Mouse (Mus musculus): Measurements from ENCODE around the gene Rnf5. TPM values are rescaled to one million over a fixed set of nuclear protein-coding genes. Genes with fewer than 3 reads are reported as not detected.
A peak's percentile ranks its signal among the peaks of the same experiment; 100 is the strongest.

Gene Rnf5
- polyA plus RNA-seq, 1 experiment from 2014 or later = 328 TPM

- Histone ChIP-seq H3K9ac (replicated peaks; ENCODE audit: low read depth, low read length) (peak overlapping the region; percentile 65), H3K4me3 (replicated peaks; ENCODE audit: low read length) (peak overlapping the region; percentile 69), H3K9me3 (ENCODE audit: control insufficient read depth, low read length) (no peaks in the 10 kb centered on the region), H3K4me1 (replicated peaks; ENCODE audit: control insufficient read depth, insufficient read depth, low read length) (peaks cover 57% of the 10 kb centered on the region), H3K27ac (ENCODE audit: low read length) (peak overlapping the region; percentile 82), H3K36me3 (ENCODE audit: control insufficient read depth, insufficient read depth) (peaks cover 5% of the 10 kb centered on the region; the same call in 1 of the 2 replicates), H3K4me2 (ENCODE audit: low read length) (peak overlapping the region; percentile 89), H3K27me3 (replicated peaks; ENCODE audit: control insufficient read depth, insufficient read depth, low read length) (peaks cover 16% of the 10 kb centered on the region)
- WGBS = under 1% methylated on average over 39 of the region's 45 CpGs
- peak; percentile 76 for ATAC-seq
Measured at GRCm38 (mm10) chr17:34627093-34627942, 23.8 kb upstream of the Rnf5 start.

- 0% methylated on average over 18 of the region's 18 CpGs for WGBS
- Histone ChIP-seq H3K27ac (ENCODE audit: low read length) (peak overlapping the region; percentile 82), H3K9ac (replicated peaks; ENCODE audit: low read depth, low read length) (peak overlapping the region; percentile 65), H3K36me3 (ENCODE audit: control insufficient read depth, insufficient read depth) (peaks cover 5% of the 10 kb centered on the region; the same call in 1 of the 2 replicates), H3K4me2 (ENCODE audit: low read length) (peak overlapping the region; percentile 89), H3K4me1 (replicated peaks; ENCODE audit: control insufficient read depth, insufficient read depth, low read length) (peaks cover 51% of the 10 kb centered on the region), H3K27me3 (replicated peaks; ENCODE audit: control insufficient read depth, insufficient read depth, low read length) (peaks cover 15% of the 10 kb centered on the region), H3K4me3 (replicated peaks; ENCODE audit: low read length) (peak overlapping the region; percentile 69), H3K9me3 (ENCODE audit: control insufficient read depth, low read length) (no peaks in the 10 kb centered on the region)
- peak; percentile 29 for ATAC-seq
Measured at GRCm38 (mm10) chr17:34626773-34627092, 23.2 kb upstream of the Rnf5 start.

GRCm38 (mm10) chr17:34626062-34626772, 22.7 kb upstream of the Rnf5 start:
- H3K4me3 ChIP-seq (replicated peaks; ENCODE audit: low read length) = peak overlapping the region; percentile 69
- peaks cover 46% of the 10 kb centered on the region for H3K4me1 ChIP-seq (replicated peaks; ENCODE audit: control insufficient read depth, insufficient read depth, low read length)
- peak overlapping the region; percentile 65 for H3K9ac ChIP-seq (replicated peaks; ENCODE audit: low read depth, low read length)
- peak overlapping the region; percentile 89 for H3K4me2 ChIP-seq (ENCODE audit: low read length)
- no peak for ATAC-seq
- 49% methylated on average over 16 of the region's 16 CpGs for WGBS
- peaks cover 10% of the 10 kb centered on the region for H3K27me3 ChIP-seq (replicated peaks; ENCODE audit: control insufficient read depth, insufficient read depth, low read length)
- H3K36me3 ChIP-seq (ENCODE audit: control insufficient read depth, insufficient read depth) = peaks cover 5% of the 10 kb centered on the region; the same call in 1 of the 2 replicates
- no peaks in the 10 kb centered on the region for H3K9me3 ChIP-seq (ENCODE audit: control insufficient read depth, low read length)
- H3K27ac ChIP-seq (ENCODE audit: low read length) = peak overlapping the region; percentile 82; the same call in 1 of the 2 replicates

GRCm38 (mm10) chr17:34624981-34625380, 21.5 kb upstream of the Rnf5 start:
- ATAC-seq = no peak
- Histone ChIP-seq H3K27me3 (replicated peaks; ENCODE audit: control insufficient read depth, insufficient read depth, low read length) (peaks cover 3% of the 10 kb centered on the region), H3K9ac (replicated peaks; ENCODE audit: low read depth, low read length) (no peak overlapping the region), H3K36me3 (ENCODE audit: control insufficient read depth, insufficient read depth) (peaks cover 5% of the 10 kb centered on the region; the same call in 1 of the 2 replicates), H3K4me2 (ENCODE audit: low read length) (no peak overlapping the region), H3K4me3 (replicated peaks; ENCODE audit: low read length) (no peak overlapping the region), H3K4me1 (replicated peaks; ENCODE audit: control insufficient read depth, insufficient read depth, low read length) (peaks cover 34% of the 10 kb centered on the region), H3K9me3 (ENCODE audit: control insufficient read depth, low read length) (no peaks in the 10 kb centered on the region), H3K27ac (ENCODE audit: low read length) (no peak overlapping the region)
- 95% methylated on average over 3 of the region's 3 CpGs for WGBS

- 85% methylated on average over 9 of the region's 9 CpGs for WGBS
- Histone ChIP-seq H3K4me2 (ENCODE audit: low read length) (no peak overlapping the region), H3K4me3 (replicated peaks; ENCODE audit: low read length) (no peak overlapping the region), H3K27me3 (replicated peaks; ENCODE audit: control insufficient read depth, insufficient read depth, low read length) (no peaks in the 10 kb centered on the region), H3K27ac (ENCODE audit: low read length) (no peak overlapping the region), H3K36me3 (ENCODE audit: control insufficient read depth, insufficient read depth) (peaks cover 5% of the 10 kb centered on the region; the same call in 1 of the 2 replicates), H3K9me3 (ENCODE audit: control insufficient read depth, low read length) (no peaks in the 10 kb centered on the region), H3K4me1 (replicated peaks; ENCODE audit: control insufficient read depth, insufficient read depth, low read length) (peaks cover 16% of the 10 kb centered on the region), H3K9ac (replicated peaks; ENCODE audit: low read depth, low read length) (no peak overlapping the region)
- no peak for ATAC-seq
Measured at GRCm38 (mm10) chr17:34623161-34623560, 19.7 kb upstream of the Rnf5 start.

GRCm38 (mm10) chr17:34621006-34621405, 17.5 kb upstream of the Rnf5 start:
- Histone ChIP-seq H3K9ac (replicated peaks; ENCODE audit: low read depth, low read length) (no peak overlapping the region), H3K4me3 (replicated peaks; ENCODE audit: low read length) (no peak overlapping the region), H3K4me1 (replicated peaks; ENCODE audit: control insufficient read depth, insufficient read depth, low read length) (peaks cover 5% of the 10 kb centered on the region), H3K9me3 (ENCODE audit: control insufficient read depth, low read length) (no peaks in the 10 kb centered on the region), H3K4me2 (ENCODE audit: low read length) (no peak overlapping the region), H3K27ac (ENCODE audit: low read length) (no peak overlapping the region), H3K36me3 (ENCODE audit: control insufficient read depth, insufficient read depth) (peaks cover 11% of the 10 kb centered on the region; the same call in 1 of the 2 replicates), H3K27me3 (replicated peaks; ENCODE audit: control insufficient read depth, insufficient read depth, low read length) (no peaks in the 10 kb centered on the region)
- ATAC-seq = no peak
- WGBS = 93% methylated on average over 8 of the region's 8 CpGs

GRCm38 (mm10) chr17:34618999-34619398, 15.5 kb upstream of the Rnf5 start:
- Histone ChIP-seq H3K27me3 (replicated peaks; ENCODE audit: control insufficient read depth, insufficient read depth, low read length) (no peaks in the 10 kb centered on the region), H3K4me1 (replicated peaks; ENCODE audit: control insufficient read depth, insufficient read depth, low read length) (no peaks in the 10 kb centered on the region), H3K9ac (replicated peaks; ENCODE audit: low read depth, low read length) (no peak overlapping the region), H3K9me3 (ENCODE audit: control insufficient read depth, low read length) (no peaks in the 10 kb centered on the region), H3K4me3 (replicated peaks; ENCODE audit: low read length) (no peak overlapping the region), H3K36me3 (ENCODE audit: control insufficient read depth, insufficient read depth) (peaks cover 15% of the 10 kb centered on the region; the same call in 1 of the 2 replicates), H3K4me2 (ENCODE audit: low read length) (no peak overlapping the region), H3K27ac (ENCODE audit: low read length) (no peak overlapping the region)
- no peak for ATAC-seq
- WGBS = 17% methylated on average over 6 of the region's 6 CpGs

GRCm38 (mm10) chr17:34615871-34616270, 12.4 kb upstream of the Rnf5 start, which contains the start of gene Egfl8:
Gene Egfl8 (minus strand): TSS chr17:34615971.
- H3K4me1 ChIP-seq (replicated peaks; ENCODE audit: control insufficient read depth, insufficient read depth, low read length) = no peaks in the 10 kb centered on the region
- no peaks in the 10 kb centered on the region for H3K27me3 ChIP-seq (replicated peaks; ENCODE audit: control insufficient read depth, insufficient read depth, low read length)
- no peak within 1 kb of the TSS for H3K4me2 ChIP-seq (ENCODE audit: low read length)
- no peak for ATAC-seq
- no peaks in the 10 kb centered on the region for H3K9me3 ChIP-seq (ENCODE audit: control insufficient read depth, low read length)
- H3K9ac ChIP-seq (replicated peaks; ENCODE audit: low read depth, low read length) = no peak within 1 kb of the TSS
- no peak within 1 kb of the TSS for H3K27ac ChIP-seq (ENCODE audit: low read length)
- no peak within 1 kb of the TSS for H3K4me3 ChIP-seq (replicated peaks; ENCODE audit: low read length)
- peaks cover 29% of the 10 kb centered on the region for H3K36me3 ChIP-seq (ENCODE audit: control insufficient read depth, insufficient read depth)
- 69% methylated on average over 6 of the region's 6 CpGs for WGBS

- Histone ChIP-seq H3K9me3 (ENCODE audit: control insufficient read depth, low read length) (no peaks in the 10 kb centered on the region), H3K36me3 (ENCODE audit: control insufficient read depth, insufficient read depth) (peaks cover 32% of the 10 kb centered on the region), H3K4me3 (replicated peaks; ENCODE audit: low read length) (no peak overlapping the region), H3K4me1 (replicated peaks; ENCODE audit: control insufficient read depth, insufficient read depth, low read length) (peaks cover 2% of the 10 kb centered on the region), H3K27ac (ENCODE audit: low read length) (no peak overlapping the region), H3K27me3 (replicated peaks; ENCODE audit: control insufficient read depth, insufficient read depth, low read length) (no peaks in the 10 kb centered on the region), H3K9ac (replicated peaks; ENCODE audit: low read depth, low read length) (no peak overlapping the region), H3K4me2 (ENCODE audit: low read length) (no peak overlapping the region)
- WGBS = 85% methylated on average over 10 of the region's 10 CpGs
- no peak for ATAC-seq
Measured at GRCm38 (mm10) chr17:34613830-34614229, 10.3 kb upstream of the Rnf5 start.

Measured in forebrain, embryonic 16.5 days (tissue).